Mouse (Mus musculus) heart, adult 9 months (tissue): ENCODE results near the gene Igsf8.
A peak's percentile ranks its signal among the peaks of the same experiment; 100 is the strongest.

Experiments
- DNase-seq, 2 experiments: peaks; one replicate each; pipeline ENCODE4 v3.0.0; 2022; ENCODE audit warnings: low spot score in 2 of 2

Gene Igsf8

DNA sequence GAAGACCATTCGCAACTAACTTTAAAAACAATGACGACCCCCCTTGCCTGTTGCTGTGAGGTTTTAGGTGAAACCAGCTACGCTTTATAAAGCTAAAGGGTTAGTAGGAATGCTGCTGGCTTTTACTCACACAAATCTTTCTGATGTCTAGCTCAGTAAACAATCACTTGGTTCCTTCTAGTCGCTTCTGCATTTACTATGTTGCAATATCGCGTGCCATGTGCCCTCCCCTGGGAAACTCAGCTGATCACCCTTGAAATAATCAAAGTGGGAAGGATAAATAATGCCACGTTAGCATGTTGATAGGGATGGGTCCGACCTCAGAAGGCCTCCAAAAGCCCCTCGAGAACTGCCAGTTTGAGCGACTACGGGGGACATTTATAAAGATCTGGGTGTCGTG lies 85.9 kb downstream of the Igsf8 start:
- DNase-seq: no peak

DNA sequence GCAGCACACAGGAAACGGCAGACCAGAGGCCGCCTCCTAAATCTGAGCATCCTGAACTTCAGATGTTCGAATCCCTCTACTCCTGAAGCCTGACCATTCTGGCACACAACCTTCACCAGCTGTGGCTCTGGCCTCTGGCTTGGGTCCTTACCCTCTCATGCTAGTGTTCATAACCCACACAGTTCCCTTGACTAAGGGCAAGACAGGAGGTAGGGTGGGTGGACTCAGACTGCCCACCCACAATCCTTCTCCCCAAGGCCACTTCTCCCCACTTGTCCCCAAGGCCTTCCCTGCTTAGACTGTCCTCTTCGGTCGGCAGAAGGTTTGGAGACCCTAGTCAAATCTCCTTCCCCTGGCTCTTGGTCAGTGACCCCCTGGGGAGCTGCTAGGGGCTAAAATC lies 88.1 kb downstream of the Igsf8 start:
- DNase-seq: no peak

DNA sequence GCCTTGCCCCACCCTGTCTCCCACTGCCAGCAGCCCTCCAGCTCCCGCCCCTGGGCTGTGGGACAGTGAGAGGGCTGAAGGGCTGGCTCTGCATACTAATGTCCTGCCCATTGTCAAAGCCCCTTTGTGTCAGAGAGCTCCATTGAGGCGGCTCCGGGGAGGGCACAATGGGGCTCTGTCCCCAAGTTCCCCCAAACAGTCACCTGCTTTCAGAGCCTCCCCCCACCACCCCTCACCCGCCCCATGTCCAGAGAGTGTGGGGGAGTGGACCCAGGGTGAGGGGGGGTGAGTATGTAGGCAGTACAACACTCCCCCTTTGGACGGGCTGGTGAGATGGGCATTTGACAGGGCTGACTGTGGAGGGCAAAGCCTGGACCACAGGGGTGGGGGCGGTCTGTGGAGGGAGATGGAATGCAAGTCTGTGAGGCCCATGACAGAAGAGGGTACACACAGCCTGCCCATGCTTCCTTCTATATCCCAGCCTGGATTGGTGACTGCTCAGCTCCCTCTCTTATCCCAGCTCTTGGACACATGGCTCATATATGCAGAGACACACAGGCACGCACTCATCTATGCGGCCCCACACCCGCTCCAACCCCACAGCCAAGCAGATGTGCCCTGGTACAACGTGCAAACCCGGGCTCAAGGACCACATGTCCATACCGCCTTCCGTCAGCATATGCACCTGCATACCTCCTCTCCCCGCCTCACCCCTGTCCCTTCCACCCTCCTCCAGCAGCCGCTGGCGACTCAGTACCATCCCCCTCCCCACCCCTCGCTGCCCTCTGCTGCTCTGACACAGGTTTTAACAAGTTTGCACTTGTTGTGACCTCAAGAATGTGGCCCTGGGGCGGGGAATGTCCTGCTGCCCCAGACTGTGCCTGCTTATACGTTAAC lies 88.7 kb downstream of the Igsf8 start:
- no peak for DNase-seq

DNA sequence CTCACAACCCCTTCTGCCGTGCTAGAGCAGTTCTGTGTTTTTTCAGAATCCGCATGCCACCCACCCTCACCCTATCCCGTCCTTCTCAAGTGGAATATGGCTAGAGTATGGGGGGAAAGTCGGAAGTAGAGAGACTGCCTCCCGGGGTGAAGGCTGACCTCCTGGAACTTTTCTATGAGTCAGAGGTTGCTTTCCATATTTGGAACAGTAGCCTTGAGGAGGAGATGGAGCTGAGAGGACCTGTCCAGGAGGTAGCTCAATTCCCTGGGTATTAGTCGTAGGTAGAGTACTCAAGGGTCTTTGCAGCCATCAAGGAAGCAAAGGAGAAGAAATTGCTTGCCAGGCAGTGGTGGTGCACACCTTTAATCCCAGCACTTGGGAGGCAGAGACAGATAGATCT lies 90.6 kb downstream of the Igsf8 start:
- no peak for DNase-seq

DNA sequence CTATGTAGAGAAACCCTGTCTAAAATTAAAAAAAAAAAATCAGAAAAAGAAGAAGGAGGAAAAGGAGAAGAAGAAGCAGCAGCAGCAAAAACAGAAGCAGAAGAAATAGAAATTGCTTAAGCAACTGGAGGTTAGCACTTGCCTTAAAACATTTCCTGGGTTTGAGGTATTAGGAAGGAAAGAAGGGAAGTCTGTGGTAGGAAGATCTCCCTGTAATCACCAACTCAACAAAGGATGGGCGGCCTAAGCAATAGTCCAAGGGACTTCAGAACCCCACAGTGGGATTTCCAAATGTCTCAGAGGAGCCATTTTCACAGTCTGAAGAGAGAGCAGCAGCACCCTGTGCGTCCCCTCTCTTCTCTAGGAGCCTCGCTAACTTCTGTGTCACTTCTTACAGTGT lies 91.0 kb downstream of the Igsf8 start:
- no peak for DNase-seq

DNA sequence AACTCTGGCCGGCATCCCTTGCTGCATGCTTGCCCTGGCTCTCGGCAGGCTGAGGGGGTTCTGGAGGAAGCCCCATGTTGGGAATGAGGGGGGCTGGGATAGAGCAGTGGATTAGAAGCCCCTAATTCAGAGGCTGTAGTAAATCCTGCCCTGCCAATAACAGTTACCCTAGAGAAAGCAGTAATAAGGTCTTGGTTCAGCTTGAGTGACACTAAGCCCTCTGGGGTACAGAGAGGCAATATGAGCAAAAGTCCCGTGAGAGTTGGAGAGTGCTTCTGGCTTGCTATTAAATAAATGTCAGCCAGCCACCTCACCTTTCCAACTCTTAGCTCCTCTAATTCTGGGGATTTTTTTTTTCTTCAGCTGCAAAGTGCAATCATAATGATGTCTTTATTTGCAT lies 93.9 kb downstream of the Igsf8 start:
- no peak for DNase-seq

DNA sequence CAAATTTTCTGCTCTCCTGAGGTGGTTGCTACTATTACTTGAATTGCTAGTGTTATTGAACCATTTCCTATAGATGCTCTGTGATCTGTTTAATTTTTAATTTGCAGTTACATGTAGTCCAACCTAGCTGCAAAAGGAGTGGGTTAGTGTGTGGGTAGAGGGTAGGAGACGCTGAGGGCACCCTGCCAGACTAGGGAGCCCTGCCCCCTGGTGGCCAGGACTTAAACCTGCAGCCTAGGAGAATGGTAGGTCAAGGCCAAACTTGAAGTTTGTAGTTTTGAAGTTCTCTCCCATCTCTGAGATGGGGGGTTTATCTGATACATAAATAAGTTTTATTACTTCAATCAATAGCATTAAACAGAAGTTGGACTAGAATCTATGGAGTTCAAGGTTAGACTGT lies 96.1 kb downstream of the Igsf8 start:
- peak; percentile 12 to 27 for DNase-seq

DNA sequence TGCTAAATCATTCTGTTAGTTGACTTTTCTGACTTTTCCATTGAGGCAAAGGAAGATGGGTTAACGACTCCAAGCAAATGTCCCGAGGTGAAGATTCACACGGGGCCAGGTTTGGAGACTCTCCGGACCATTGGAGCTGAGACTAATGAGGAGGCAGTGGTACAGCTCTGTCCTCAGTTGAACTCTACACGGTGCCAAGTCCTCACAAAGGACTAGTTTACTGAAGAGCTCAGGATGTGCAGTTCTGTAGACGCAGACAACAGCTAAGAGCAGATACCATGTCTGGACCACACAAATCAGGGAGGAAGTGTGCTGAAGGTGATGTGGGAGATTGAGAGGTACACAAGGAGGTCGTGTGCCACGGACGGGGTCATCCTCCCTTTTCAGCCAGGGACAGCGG lies 96.9 kb downstream of the Igsf8 start:
- no peak for DNase-seq

DNA sequence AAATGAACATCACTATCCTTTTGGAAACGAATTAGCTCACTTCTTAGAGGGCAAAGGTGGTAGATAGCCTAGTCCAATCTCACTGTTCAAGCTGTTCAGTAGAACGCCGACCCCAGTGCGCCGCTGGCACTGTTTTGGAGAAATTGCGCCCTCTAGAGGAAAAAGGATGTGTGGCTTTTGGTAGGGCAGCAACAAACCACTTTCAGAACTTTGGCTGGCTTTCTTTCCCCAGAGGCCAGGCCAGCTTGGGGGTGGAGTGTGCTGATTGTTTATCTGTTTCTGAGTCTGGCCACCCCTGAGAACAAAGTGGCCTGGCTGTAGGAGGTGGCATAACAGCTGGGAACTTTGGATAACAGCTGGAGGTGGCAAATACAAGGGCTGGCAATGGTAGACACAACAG lies 103.2 kb downstream of the Igsf8 start:
- DNase-seq: peak; percentile 18 to 21

DNA sequence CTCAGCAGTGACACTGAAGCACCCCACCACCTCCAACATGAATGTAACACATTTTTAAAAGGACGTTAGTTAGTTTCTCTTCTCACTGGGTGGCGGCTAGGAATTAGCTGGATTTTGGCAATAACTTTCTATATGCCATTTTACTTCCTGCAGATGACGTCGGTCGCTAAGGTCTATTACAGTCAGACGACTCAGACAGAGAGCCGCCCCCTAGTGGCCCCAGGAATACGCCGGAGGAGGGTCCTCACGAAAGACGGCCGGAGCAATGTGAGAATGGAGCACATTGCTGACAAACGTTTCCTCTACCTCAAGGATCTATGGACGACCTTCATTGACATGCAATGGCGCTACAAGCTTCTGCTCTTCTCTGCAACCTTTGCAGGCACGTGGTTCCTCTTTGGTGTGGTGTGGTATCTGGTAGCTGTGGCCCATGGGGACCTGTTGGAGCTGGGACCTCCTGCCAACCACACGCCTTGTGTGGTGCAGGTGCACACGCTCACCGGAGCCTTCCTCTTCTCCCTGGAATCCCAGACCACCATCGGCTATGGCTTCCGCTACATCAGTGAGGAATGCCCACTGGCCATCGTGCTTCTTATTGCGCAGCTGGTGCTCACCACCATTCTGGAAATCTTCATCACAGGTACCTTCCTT lies 107.5 kb downstream of the Igsf8 start:
- DNase-seq: peak in 1 of 2 experiments; percentile 14
